Mouse (Mus musculus) liver, embryonic 16.5 days (tissue): ENCODE results near the gene Cdca5. TPM values are rescaled to one million over a fixed set of nuclear protein-coding genes. Genes with fewer than 3 reads are reported as not detected.

Experiments used
- ATAC-seq: fragments of 200-750 bp; cut with Nextera tagmentation; 2 replicates; pipeline ENCODE4 v1.8.0; 2017; ENCODE audit warnings: low read depth, mild to moderate bottlenecking, moderate number of reproducible peaks, moderate library complexity
- H3K27ac ChIP-seq: fragments of 300-500 bp; sonication (generic); 2 replicates; pipeline ENCODE4 v1.5.1; 2014; ENCODE audit warnings: mild to moderate bottlenecking, low read length
- H3K27me3 ChIP-seq: fragments of 300-500 bp; sonication (generic); 2 replicates; pipeline ENCODE4 v1.6.1; 2014; ENCODE audit warnings: low read depth, low read length, mixed read lengths; ENCODE audit not compliant: control insufficient read depth, insufficient read depth
- H3K36me3 ChIP-seq: fragments of 300-500 bp; sonication (generic); 2 replicates; pipeline ENCODE4 v1.6.1; 2014; ENCODE audit warnings: mild to moderate bottlenecking; ENCODE audit not compliant: control insufficient read depth, insufficient read depth
- H3K4me1 ChIP-seq: fragments of 300-500 bp; sonication (generic); 2 replicates; pipeline ENCODE4 v1.6.1; 2014; ENCODE audit warnings: low read depth, low read length, mixed read lengths; ENCODE audit not compliant: control insufficient read depth
- H3K4me2 ChIP-seq: fragments of 300-500 bp; sonication (generic); 2 replicates; pipeline ENCODE4 v1.6.1; 2014; ENCODE audit warnings: low read depth, low read length, mixed read lengths
- H3K4me3 ChIP-seq: fragments of 300-500 bp; sonication (generic); 2 replicates; pipeline ENCODE4 v1.5.1; 2014; ENCODE audit warnings: low read depth, mild to moderate bottlenecking, low read length
- H3K9ac ChIP-seq: fragments of 300-500 bp; sonication (generic); 2 replicates; pipeline ENCODE4 v1.6.1; 2014; ENCODE audit warnings: low read depth, low read length
- H3K9me3 ChIP-seq: fragments of 300-500 bp; sonication (generic); replicated peaks from 2 replicates; pipeline ENCODE4 v1.6.1; 2016; ENCODE audit warnings: low read length; ENCODE audit not compliant: control insufficient read depth
- whole genome bisulfite sequencing: fragments of 180-500 bp; shearing (Covaris S2); extraction: QIAGEN DNeasy Blood & Tissue Kit; methylation state at CpG from one replicate; pipeline ENCODE4 v1.1.7; 2014; ENCODE audit not compliant: insufficient replicate concordance; 5-methylcytosine and 5-hydroxymethylcytosine counted together
- polyA plus RNA-seq: library from polyadenylated mRNA; unstranded; fragments of >200 nt; fragmentation: Nextera tagmentation; extraction: Ambion mirVana; gene quantifications from 2 replicates; pipeline ENCODE4 v1.2.1, GENCODE M21; 2015

Gene Cdca5
- polyA plus RNA-seq, 1 experiment from 2014 or later, result 28.9 TPM

GRCm38 (mm10) chr19:6113116-6113515, 28.3 kb downstream of the Cdca5 start:
- no peak overlapping the region for H3K4me3 ChIP-seq
- H3K9me3 ChIP-seq, result no peaks in the 10 kb centered on the region
- WGBS, result 69% methylated on average over 6 of the region's 6 CpGs
- peaks cover 18% of the 10 kb centered on the region for H3K36me3 ChIP-seq
- H3K9ac ChIP-seq, result no peak overlapping the region
- no peak for ATAC-seq
- peaks cover 13% of the 10 kb centered on the region for H3K4me1 ChIP-seq
- no peak overlapping the region for H3K27ac ChIP-seq
- H3K27me3 ChIP-seq, result no peaks in the 10 kb centered on the region
- no peak overlapping the region for H3K4me2 ChIP-seq

GRCm38 (mm10) chr19:6116113-6116850, 31.5 kb downstream of the Cdca5 start:
- 88% methylated on average over 15 of the region's 15 CpGs for WGBS
- no peaks in the 10 kb centered on the region for H3K9me3 ChIP-seq
- no peak for ATAC-seq
- H3K4me1 ChIP-seq, result peaks cover 20% of the 10 kb centered on the region
- no peak overlapping the region for H3K27ac ChIP-seq
- H3K4me2 ChIP-seq, result peak overlapping the region; percentile 86
- no peak overlapping the region for H3K9ac ChIP-seq
- H3K27me3 ChIP-seq, result no peaks in the 10 kb centered on the region
- no peak overlapping the region for H3K4me3 ChIP-seq
- H3K36me3 ChIP-seq, result peaks cover 26% of the 10 kb centered on the region

- Histone ChIP-seq H3K9me3 (no peaks in the 10 kb centered on the region), H3K4me2 (peak overlapping the region; percentile 86), H3K27ac (peak overlapping the region; percentile 90), H3K36me3 (peaks cover 26% of the 10 kb centered on the region), H3K4me1 (peaks cover 20% of the 10 kb centered on the region), H3K9ac (peak overlapping the region; percentile 85), H3K27me3 (no peaks in the 10 kb centered on the region), H3K4me3 (peak overlapping the region; percentile 70)
- 2% methylated on average over 32 of the region's 32 CpGs for WGBS
- ATAC-seq, result no peak
Measured at GRCm38 (mm10) chr19:6117346-6117985, 32.7 kb downstream of the Cdca5 start.

GRCm38 (mm10) chr19:6117986-6118676, 33.3 kb downstream of the Cdca5 start, which contains the start of gene Sac3d1:
Gene Sac3d1, minus strand, starts transcription at chr19:6118650.
- Histone ChIP-seq H3K4me2 (peak within 1 kb of the TSS; percentile 86), H3K36me3 (peaks cover 26% of the 10 kb centered on the region), H3K9me3 (no peaks in the 10 kb centered on the region), H3K4me1 (peaks cover 20% of the 10 kb centered on the region), H3K27me3 (no peaks in the 10 kb centered on the region), H3K9ac (peak within 1 kb of the TSS; percentile 85), H3K27ac (peak within 1 kb of the TSS; percentile 90), H3K4me3 (peak within 1 kb of the TSS; percentile 70)
- WGBS, result under 1% methylated on average over 77 of the region's 77 CpGs
- ATAC-seq, result peak; percentile 80

- Histone ChIP-seq H3K9me3 (no peaks in the 10 kb centered on the region), H3K36me3 (peaks cover 26% of the 10 kb centered on the region), H3K9ac (peak overlapping the region; percentile 85), H3K4me1 (peaks cover 20% of the 10 kb centered on the region), H3K27ac (peak overlapping the region; percentile 90), H3K4me3 (peak overlapping the region; percentile 70), H3K4me2 (peak overlapping the region; percentile 86), H3K27me3 (no peaks in the 10 kb centered on the region)
- 5% methylated on average over 8 of the region's 8 CpGs for WGBS
- ATAC-seq, result no peak
Measured at GRCm38 (mm10) chr19:6118677-6119185, 33.9 kb downstream of the Cdca5 start.

GRCm38 (mm10) chr19:6121761-6122160, 37.0 kb downstream of the Cdca5 start:
- H3K27ac ChIP-seq, result peak overlapping the region; percentile 54
- peak; percentile 42 for ATAC-seq
- H3K9me3 ChIP-seq, result no peaks in the 10 kb centered on the region
- peaks cover 23% of the 10 kb centered on the region for H3K4me1 ChIP-seq
- peaks cover 8% of the 10 kb centered on the region; the same call in 1 of the 2 replicates for H3K36me3 ChIP-seq
- no peak overlapping the region; the same call in 1 of the 2 replicates for H3K9ac ChIP-seq
- no peaks in the 10 kb centered on the region for H3K27me3 ChIP-seq
- 73% methylated on average over 19 of the region's 19 CpGs for WGBS
- peak overlapping the region; percentile 31 for H3K4me3 ChIP-seq
- peak overlapping the region; percentile 23 for H3K4me2 ChIP-seq

- H3K36me3 ChIP-seq, result peaks cover 8% of the 10 kb centered on the region; the same call in 1 of the 2 replicates
- H3K9me3 ChIP-seq, result no peaks in the 10 kb centered on the region
- no peak for ATAC-seq
- no peak overlapping the region for H3K9ac ChIP-seq
- H3K4me3 ChIP-seq, result no peak overlapping the region
- H3K27me3 ChIP-seq, result no peaks in the 10 kb centered on the region
- no peak overlapping the region for H3K27ac ChIP-seq
- peaks cover 22% of the 10 kb centered on the region for H3K4me1 ChIP-seq
- H3K4me2 ChIP-seq, result no peak overlapping the region
- WGBS, result 81% methylated on average over 8 of the region's 8 CpGs
Measured at GRCm38 (mm10) chr19:6123330-6123729, 38.5 kb downstream of the Cdca5 start.

- Histone ChIP-seq H3K36me3 (peaks cover 6% of the 10 kb centered on the region; the same call in 1 of the 2 replicates), H3K27me3 (no peaks in the 10 kb centered on the region), H3K4me1 (peaks cover 28% of the 10 kb centered on the region), H3K4me2 (no peak overlapping the region), H3K27ac (no peak overlapping the region), H3K9ac (no peak overlapping the region), H3K9me3 (no peaks in the 10 kb centered on the region), H3K4me3 (no peak overlapping the region)
- no peak for ATAC-seq
- WGBS, result 61% methylated on average over 2 of the region's 2 CpGs
Measured at GRCm38 (mm10) chr19:6124898-6125297, 40.1 kb downstream of the Cdca5 start.
